ENCODE assay signal across 20 mouse cellular contexts in the genomic region with DNA sequence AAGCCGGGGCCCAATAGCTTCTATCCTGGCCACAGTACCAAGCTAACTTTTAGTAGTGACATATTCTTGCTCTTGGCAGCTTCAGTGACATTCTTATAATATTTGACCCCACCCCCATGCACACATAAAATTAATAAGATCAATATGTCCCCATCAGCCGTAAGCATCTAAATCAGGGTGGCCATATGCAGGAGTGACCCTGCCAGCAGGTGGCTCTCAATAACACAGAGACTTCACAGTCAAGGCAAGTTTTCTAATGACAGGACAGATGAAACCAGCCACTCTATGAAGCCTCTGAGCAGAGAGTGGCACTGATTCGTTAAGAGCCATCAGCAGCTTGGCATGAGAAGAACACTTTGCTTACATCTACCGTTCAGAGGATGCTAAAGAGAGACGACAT.
A peak's percentile ranks its signal among the peaks of the same experiment; 100 is the strongest.
DNase-seq lines count a peak whose midpoint lies in the region; ATAC-seq and TF ChIP-seq lines count a peak whose summit lies in the region.
"Had no signal": no experiment of that assay in that cellular context is flagged by ENCODE, and none has a peak within 500 bp of the region (broad histone marks: within the 10 kb centered on the region; RNA-seq: fewer than 3 reads in every experiment).

No protein-coding gene starts in this region.

- H3K4me1 ChIP-seq in kidney, postnatal 0 days (replicated peaks; ENCODE audit: insufficient read depth, low read length): no peaks in the 10 kb centered on the region
- H3K4me1 ChIP-seq in midbrain, postnatal 0 days (ENCODE audit: insufficient read depth, low read length): no peaks in the 10 kb centered on the region
- H3K4me1 ChIP-seq in midbrain, embryonic 13.5 days (replicated peaks): no peaks in the 10 kb centered on the region
- H3K4me1 ChIP-seq: embryonic facial prominence, embryonic 12.5 days; lung, embryonic 15.5 days; midbrain, embryonic 12.5 days; neural tube, embryonic 13.5 days had no signal

- no peak overlapping the region for H3K9ac ChIP-seq in kidney, postnatal 0 days (ENCODE audit: low read depth, low read length)
- no peak overlapping the region for H3K9ac ChIP-seq in midbrain, postnatal 0 days (replicated peaks; ENCODE audit: low read length, poor library complexity, severe bottlenecking)
- no peak overlapping the region for H3K9ac ChIP-seq in midbrain, embryonic 13.5 days (replicated peaks)
- H3K9ac ChIP-seq: embryonic facial prominence, embryonic 12.5 days; lung, embryonic 15.5 days; midbrain, embryonic 12.5 days; neural tube, embryonic 13.5 days had no signal

- intact Hi-C loops in gastrocnemius, adult 2 months (cut with DNase I): no loop called here
- intact Hi-C loops in left cerebral cortex, postnatal 4 days (cut with DNase I): no loop called here

- no peak for ATAC-seq in kidney, postnatal 0 days (replicated peaks; ENCODE audit: low FRiP score, low read depth)
- no peak for ATAC-seq in midbrain, postnatal 0 days (ENCODE audit: low FRiP score)
- ATAC-seq in midbrain, embryonic 13.5 days: no peak
- ATAC-seq: forebrain, embryonic 16.5 days; hindbrain, embryonic 16.5 days had no signal

- peak; percentile 16; the same call in 1 of the 2 replicates for TF ChIP-seq CTCF in gastrocnemius, adult 2 months (IDR thresholded peaks at IDR 0.05)
- TF ChIP-seq CTCF in kidney, postnatal 0 days (IDR thresholded peaks at IDR 0.05; ENCODE audit: low read depth): peak; percentile 54
- TF ChIP-seq CTCF in midbrain, postnatal 0 days (IDR thresholded peaks at IDR 0.05): peak; percentile 29

- H3K9me3 ChIP-seq in kidney, postnatal 0 days (replicated peaks; ENCODE audit: low read length): no peaks in the 10 kb centered on the region
- no peaks in the 10 kb centered on the region for H3K9me3 ChIP-seq in midbrain, postnatal 0 days (ENCODE audit: low read length)
- no peaks in the 10 kb centered on the region for H3K9me3 ChIP-seq in midbrain, embryonic 13.5 days
- H3K9me3 ChIP-seq: embryonic facial prominence, embryonic 12.5 days; lung, embryonic 15.5 days; midbrain, embryonic 12.5 days; neural tube, embryonic 13.5 days had no signal

- no peaks in the 10 kb centered on the region for H3K27me3 ChIP-seq in kidney, postnatal 0 days (ENCODE audit: insufficient read depth, low read length)
- H3K27me3 ChIP-seq in midbrain, postnatal 0 days (ENCODE audit: insufficient read depth, low read length): no peaks in the 10 kb centered on the region
- no peaks in the 10 kb centered on the region for H3K27me3 ChIP-seq in midbrain, embryonic 13.5 days
- H3K27me3 ChIP-seq: embryonic facial prominence, embryonic 12.5 days; lung, embryonic 15.5 days; midbrain, embryonic 12.5 days; neural tube, embryonic 13.5 days had no signal

- no peak overlapping the region for H3K4me2 ChIP-seq in kidney, postnatal 0 days (ENCODE audit: low read length)
- H3K4me2 ChIP-seq in midbrain, postnatal 0 days (ENCODE audit: low read depth, low read length, poor library complexity, severe bottlenecking): no peak overlapping the region
- H3K4me2 ChIP-seq in midbrain, embryonic 13.5 days (replicated peaks): no peak overlapping the region
- H3K4me2 ChIP-seq: embryonic facial prominence, embryonic 12.5 days; lung, embryonic 15.5 days; midbrain, embryonic 12.5 days; neural tube, embryonic 13.5 days had no signal

- no peak overlapping the region for H3K4me3 ChIP-seq in gastrocnemius, adult 2 months
- H3K4me3 ChIP-seq in kidney, postnatal 0 days (replicated peaks; ENCODE audit: low read depth, low read length): no peak overlapping the region
- no peak overlapping the region for H3K4me3 ChIP-seq in midbrain, postnatal 0 days (ENCODE audit: low read depth, low read length)
- no peak overlapping the region for H3K4me3 ChIP-seq in midbrain, embryonic 13.5 days (replicated peaks)
- H3K4me3 ChIP-seq: embryonic facial prominence, embryonic 12.5 days; lung, embryonic 15.5 days; midbrain, embryonic 12.5 days; neural tube, embryonic 13.5 days had no signal

- 78% methylated on average over 5 of the region's 5 CpGs for WGBS in kidney, postnatal 0 days
- 90% methylated on average over 5 of the region's 5 CpGs for WGBS in midbrain, postnatal 0 days
- 81% methylated on average over 5 of the region's 5 CpGs for WGBS in midbrain, embryonic 13.5 days

- no peak for DNase-seq in gastrocnemius, adult 2 months
- no peak for DNase-seq in gastrocnemius, postnatal 25 days
- DNase-seq in kidney, postnatal 0 days (ENCODE audit: low spot score): peak; percentile 16
- no peak for DNase-seq in kidney, postnatal 10 days
- DNase-seq in midbrain, postnatal 0 days (ENCODE audit: low spot score): no peak
- no peak for DNase-seq in left cerebral cortex, postnatal 4 days
- no peak for DNase-seq in spleen, adult 12 weeks (ENCODE audit: low spot score)
- DNase-seq: adrenal gland, adult 2 months; B cell, adult 2 months; cerebellum, adult 2 months; liver; spleen, adult 18-20 months; thymus, postnatal 4 days had no signal

- no peaks in the 10 kb centered on the region for H3K36me3 ChIP-seq in kidney, postnatal 0 days (ENCODE audit: insufficient read depth, low read length)
- no peaks in the 10 kb centered on the region for H3K36me3 ChIP-seq in midbrain, postnatal 0 days (ENCODE audit: insufficient read depth, low read length)
- H3K36me3 ChIP-seq in midbrain, embryonic 13.5 days: no peaks in the 10 kb centered on the region
- H3K36me3 ChIP-seq: embryonic facial prominence, embryonic 12.5 days; lung, embryonic 15.5 days; midbrain, embryonic 12.5 days; neural tube, embryonic 13.5 days had no signal

- H3K27ac ChIP-seq in gastrocnemius, adult 2 months: no peak overlapping the region
- no peak overlapping the region for H3K27ac ChIP-seq in kidney, postnatal 0 days
- H3K27ac ChIP-seq in midbrain, postnatal 0 days (ENCODE audit: low read depth, low read length): no peak overlapping the region
- no peak overlapping the region for H3K27ac ChIP-seq in midbrain, embryonic 13.5 days
- H3K27ac ChIP-seq: embryonic facial prominence, embryonic 12.5 days; lung, embryonic 15.5 days; midbrain, embryonic 12.5 days; neural tube, embryonic 13.5 days had no signal
